Mouse (Mus musculus): ENCODE measurements around the gene Rfx7. TPM values are rescaled to one million over a fixed set of nuclear protein-coding genes. Genes with fewer than 3 reads are reported as not detected.

Rfx7 gene
- total RNA-seq (2023; ENCODE audit: inconsistent age), result 87.0 to 102 TPM (median 99.3 TPM) in 4 replicates

GRCm38 (mm10) chr9:72531996-72532380 lies at the start of gene Rfx7:
Gene Rfx7 (plus strand): TSS chr9:72532240.

DNA sequence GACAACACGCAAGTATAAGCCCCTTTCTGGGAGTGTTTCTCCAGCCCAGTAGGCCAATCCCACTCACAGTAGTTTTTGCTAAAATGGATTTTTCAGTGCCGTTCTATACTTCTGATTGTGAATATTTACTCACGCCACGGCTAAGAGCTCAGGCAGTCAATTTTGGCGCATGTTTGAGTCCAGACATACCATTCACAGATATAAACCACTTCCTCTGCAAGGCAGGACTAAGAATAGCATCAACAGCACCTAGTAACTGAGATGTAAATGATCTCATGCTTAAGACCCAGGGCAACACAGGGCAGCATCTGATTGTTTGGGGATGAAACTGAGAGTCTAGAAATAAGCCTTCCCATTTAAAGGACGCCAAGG lies 39.9 kb upstream of the Rfx7 start, which contains the start of gene Tex9:
Tex9 (minus strand) TSS at position 19 of the 372 bp plus-strand sequence.

DNA sequence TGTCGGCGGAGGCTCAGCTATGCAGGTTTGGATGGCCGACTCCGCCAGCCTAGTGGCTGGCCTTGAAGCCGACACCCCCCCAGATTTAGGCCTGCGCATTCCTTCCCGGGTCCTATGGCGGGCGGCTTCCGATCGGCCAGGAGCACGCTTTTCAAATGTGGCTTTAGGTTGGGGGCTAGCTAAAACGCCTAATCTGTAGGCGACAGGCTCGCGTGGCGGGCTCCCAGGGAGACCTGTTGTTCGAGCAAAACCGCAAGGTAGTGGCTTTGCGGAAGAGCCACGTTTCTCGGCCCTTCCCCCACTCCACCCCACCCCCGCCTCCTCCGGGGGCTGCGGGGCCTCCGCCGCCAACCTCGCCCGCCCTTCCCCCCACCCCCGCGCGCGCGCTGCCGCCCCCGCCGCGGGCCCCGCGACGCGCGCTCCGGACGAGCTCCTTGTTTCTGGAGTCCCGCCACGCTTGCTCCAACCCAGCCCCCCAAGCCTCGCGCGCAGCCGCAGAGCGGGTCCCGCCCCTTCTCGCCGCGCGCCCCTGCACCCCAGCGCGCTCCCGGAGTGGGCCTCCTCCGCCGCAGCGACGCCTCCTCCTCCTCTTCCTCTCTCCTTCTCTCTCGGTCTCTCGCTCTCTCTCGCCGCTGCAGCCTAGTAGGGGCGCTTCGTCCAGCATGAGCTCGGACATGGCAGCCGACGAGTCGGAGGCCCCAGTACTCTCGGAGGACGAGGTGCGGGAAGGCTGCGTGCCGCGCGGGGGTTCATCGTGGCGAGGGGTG lies 130.0 kb downstream of the Rfx7 start, which contains the start of gene Nedd4:
Nedd4 (plus strand) TSS at position 452 of the 767 bp plus-strand sequence.

Other genes starting within 250 kb of the Rfx7 start
- gene Mns1, start 94.2 kb upstream of the Rfx7 start, total RNA-seq (2023; ENCODE audit: inconsistent age), result 2.0 to 3.3 TPM (median 2.6 TPM) in 4 replicates
- 20.5 to 26.6 TPM (median 24.6 TPM) in 4 replicates for gene Tex9, start 40.0 kb upstream of the Rfx7 start, total RNA-seq (2023; ENCODE audit: inconsistent age)
- gene Nedd4, start 130.1 kb downstream of the Rfx7 start, total RNA-seq (2023; ENCODE audit: inconsistent age), result 106 to 135 TPM (median 123 TPM) in 4 replicates

Measured in B cell, adult (primary cell).